Mouse (Mus musculus) lung, postnatal 4 days (tissue): ENCODE measurements around the gene Coq4.

ENCODE experiments used
- DNase-seq, 2 experiments: peaks; one replicate each; pipeline ENCODE4 v3.0.0; 2021

Gene Coq4

DNA sequence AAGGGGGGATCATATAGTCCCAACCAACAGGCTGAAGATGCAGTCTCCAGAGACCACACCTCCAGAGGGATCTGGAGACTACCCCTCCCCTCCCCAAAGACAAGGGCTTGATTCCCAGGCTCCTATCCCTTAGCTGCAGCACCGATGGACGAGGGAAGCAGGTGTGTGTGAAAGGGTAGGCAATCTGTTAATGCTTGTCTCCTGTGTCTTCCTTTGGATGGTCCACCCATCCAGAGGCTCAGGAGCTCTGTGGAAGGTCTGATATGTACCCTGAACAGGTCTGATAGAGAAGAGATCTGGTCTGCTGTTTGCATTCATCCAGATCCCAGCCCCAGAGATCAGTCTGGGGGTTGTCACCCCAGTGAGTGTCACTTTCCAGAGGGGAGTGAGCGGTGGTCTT, 59.6 kb downstream of the Coq4 start:
- DNase-seq = no peak
